Mouse (Mus musculus): Measurements from ENCODE around the gene Rbm43. TPM values are rescaled to one million over a fixed set of nuclear protein-coding genes. Genes with fewer than 3 reads are reported as not detected.
"Not testable (repeated sequence)": the region's sequence is repeated elsewhere in the genome, so short reads cannot be mapped to it uniquely, and the experiment has no call there.

The Rbm43 gene
- polyA plus RNA-seq, 1 experiment from 2014 or later, result 4.8 TPM

DNA sequence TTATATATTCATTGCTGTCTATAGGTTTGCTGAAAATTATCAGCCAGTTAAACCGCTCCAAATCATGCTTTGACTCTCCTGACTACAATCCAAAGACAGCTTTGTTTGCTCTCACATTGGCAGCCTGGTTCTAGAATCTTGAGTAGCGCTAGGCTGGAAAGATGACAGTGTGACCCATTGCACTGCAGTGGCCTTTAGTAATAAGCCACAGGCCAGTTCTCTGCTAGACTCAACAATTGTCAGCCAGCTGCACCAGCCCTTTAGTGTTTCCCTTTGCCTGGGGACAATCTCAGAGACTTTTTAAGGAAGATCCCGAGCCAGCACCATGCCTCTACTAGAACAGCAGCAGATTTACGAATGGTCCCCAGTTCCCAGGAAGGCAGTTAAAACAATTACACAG is 44.0 kb downstream of the Rbm43 start:
- Histone ChIP-seq H3K4me1 (ENCODE audit: control insufficient read depth, insufficient read depth, low read length) (no peaks in the 10 kb centered on the region), H3K27ac (ENCODE audit: low read depth, low read length) (no peak overlapping the region), H3K9ac (replicated peaks; ENCODE audit: low read depth, low read length) (no peak overlapping the region), H3K9me3 (ENCODE audit: control insufficient read depth, low read length) (no peaks in the 10 kb centered on the region), H3K27me3 (ENCODE audit: control insufficient read depth, insufficient read depth, low read length) (no peaks in the 10 kb centered on the region), H3K36me3 (ENCODE audit: control insufficient read depth, insufficient read depth, low read length) (no peaks in the 10 kb centered on the region), H3K4me2 (ENCODE audit: low read depth, low read length) (no peak overlapping the region), H3K4me3 (ENCODE audit: low read depth, low read length) (no peak overlapping the region)
- WGBS, result 72% methylated on average over 4 of the region's 4 CpGs
- ATAC-seq (ENCODE audit: low read depth), result no peak

DNA sequence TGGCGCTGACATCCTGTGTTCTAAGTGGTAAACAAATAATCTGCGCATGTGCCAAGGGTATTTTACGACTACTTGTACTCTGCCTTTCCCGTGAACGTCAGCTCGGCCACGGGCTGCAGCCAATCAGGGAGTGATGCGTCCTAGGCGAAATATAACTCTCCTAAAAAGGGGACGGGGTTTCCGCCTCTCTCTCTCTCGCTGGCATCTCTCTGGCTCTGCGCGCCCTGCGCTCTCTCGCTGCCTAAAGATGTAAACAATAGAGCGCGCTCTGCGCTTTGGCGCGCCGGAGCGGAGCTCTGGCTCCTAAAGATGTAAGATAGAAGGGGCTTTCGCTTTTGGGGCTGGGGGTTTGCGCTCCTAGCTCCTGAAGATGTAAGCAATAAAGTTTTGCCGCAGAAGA is 44.8 kb downstream of the Rbm43 start:
- not testable (repeated sequence) for H3K9ac ChIP-seq (replicated peaks; ENCODE audit: low read depth, low read length); H3K27ac ChIP-seq (ENCODE audit: low read depth, low read length); H3K9me3 ChIP-seq (ENCODE audit: control insufficient read depth, low read length); H3K4me1 ChIP-seq (ENCODE audit: control insufficient read depth, insufficient read depth, low read length); H3K4me2 ChIP-seq (ENCODE audit: low read depth, low read length); H3K4me3 ChIP-seq (ENCODE audit: low read depth, low read length); ATAC-seq (ENCODE audit: low read depth); H3K27me3 ChIP-seq (ENCODE audit: control insufficient read depth, insufficient read depth, low read length); H3K36me3 ChIP-seq (ENCODE audit: control insufficient read depth, insufficient read depth, low read length)
- 95% methylated on average over 9 of the region's 26 CpGs for WGBS

DNA sequence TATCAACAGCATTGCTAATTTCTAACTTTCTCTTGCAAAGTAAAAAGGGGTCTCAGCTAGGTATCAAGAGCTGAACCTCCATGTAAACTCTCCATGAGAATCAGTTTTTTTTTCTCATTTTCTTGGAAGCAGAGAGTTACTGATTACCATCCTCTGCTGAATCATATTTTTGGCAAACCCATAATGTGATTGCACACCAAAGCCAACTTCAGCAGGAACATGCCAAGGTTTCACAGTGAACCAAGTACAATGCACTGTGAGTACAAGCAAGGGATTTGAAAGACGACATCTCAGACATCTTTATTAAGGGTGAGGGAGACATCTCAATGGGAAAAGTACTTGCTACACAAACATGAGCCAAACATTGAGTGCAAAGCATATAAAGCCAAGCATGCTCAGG is 54.8 kb downstream of the Rbm43 start:
- Histone ChIP-seq H3K27ac (ENCODE audit: low read depth, low read length) (no peak overlapping the region), H3K27me3 (ENCODE audit: control insufficient read depth, insufficient read depth, low read length) (no peaks in the 10 kb centered on the region), H3K4me2 (ENCODE audit: low read depth, low read length) (no peak overlapping the region), H3K9ac (replicated peaks; ENCODE audit: low read depth, low read length) (no peak overlapping the region), H3K4me1 (ENCODE audit: control insufficient read depth, insufficient read depth, low read length) (no peaks in the 10 kb centered on the region), H3K36me3 (ENCODE audit: control insufficient read depth, insufficient read depth, low read length) (no peaks in the 10 kb centered on the region), H3K9me3 (ENCODE audit: control insufficient read depth, low read length) (no peaks in the 10 kb centered on the region), H3K4me3 (ENCODE audit: low read depth, low read length) (no peak overlapping the region)
- WGBS, result 89% methylated on average over 1 of the region's 1 CpGs
- ATAC-seq (ENCODE audit: low read depth), result no peak

Other genes starting within 250 kb of the Rbm43 start
- gene Nmi, start 38.3 kb upstream of the Rbm43 start, polyA plus RNA-seq (2014; fragmentation: Nextera tagmentation; extraction: Ambion mirVana), result 2.7 and 3.9 TPM in 2 replicates
- gene Tnfaip6, start 102.8 kb upstream of the Rbm43 start, polyA plus RNA-seq (2014; fragmentation: Nextera tagmentation; extraction: Ambion mirVana), result 3.6 and 4.0 TPM in 2 replicates
- 29.6 and 30.3 TPM in 2 replicates for gene Rif1, start 137.7 kb upstream of the Rbm43 start, polyA plus RNA-seq (2014; fragmentation: Nextera tagmentation; extraction: Ambion mirVana)

Measured in neural tube, embryonic 14.5 days (tissue).